Mouse (Mus musculus): ENCODE data around the gene Scaf4. TPM values are rescaled to one million over a fixed set of nuclear protein-coding genes. Genes with fewer than 3 reads are reported as not detected.

The Scaf4 gene
- 13.8 and 14.2 TPM in 2 replicates for polyA plus RNA-seq (2015; fragmentation: Nextera tagmentation; extraction: Ambion mirVana)

GRCm38 (mm10) chr16:90283905-90284891, at the start of gene Scaf4:
Gene Scaf4 (minus strand): TSS chr16:90284503.

GRCm38 (mm10) chr16:90220026-90220891, 64.0 kb downstream of the Scaf4 start, which contains the start of gene Sod1:
Gene Sod1 (plus strand): TSS chr16:90220754.

Other genes with a start within 250 kb of the Scaf4 start
- gene Tiam1, start 140.7 kb downstream of the Scaf4 start, polyA plus RNA-seq (2015; fragmentation: Nextera tagmentation; extraction: Ambion mirVana), result 12.0 and 13.4 TPM in 2 replicates
- 1,766 and 1,907 TPM in 2 replicates for gene Sod1, start 63.7 kb downstream of the Scaf4 start, polyA plus RNA-seq (2015; fragmentation: Nextera tagmentation; extraction: Ambion mirVana)
- gene Hunk, start 101.5 kb upstream of the Scaf4 start, polyA plus RNA-seq (2015; fragmentation: Nextera tagmentation; extraction: Ambion mirVana), result 0.79 and 1.4 TPM in 2 replicates

Data from spleen, postnatal 0 days (tissue).